Mouse (Mus musculus) MEL (cell line): ENCODE results near the gene Fto. TPM values are rescaled to one million over a fixed set of nuclear protein-coding genes. Genes with fewer than 3 reads are reported as not detected.

Experiments used
- DNase-seq: peaks from one replicate; pipeline ENCODE4 v3.0.0; 2011; ENCODE audit warnings: low read depth, low spot score
- H3K27ac ChIP-seq: 2 replicates; pipeline ENCODE4 v1.5.1; 2012; ENCODE audit warnings: low read depth, mild to moderate bottlenecking, control low read depth, low read length, moderate library complexity; ENCODE audit not compliant: control insufficient read depth
- H3K27me3 ChIP-seq, 2 experiments: fragments of 150-350 bp in 1 of 2; sonication (generic) in 1 of 2; 2 replicates each; pipeline ENCODE4 v1.6.1; 2012; ENCODE audit warnings: low read length in 2 of 2, mild to moderate bottlenecking in 2 of 2, improper control_type of control experiment in 1 of 2, moderate library complexity in 1 of 2; ENCODE audit not compliant: insufficient read depth in 2 of 2, control insufficient read depth in 1 of 2
- H3K36me3 ChIP-seq, 2 experiments: 2 replicates each; pipeline ENCODE4 v1.6.1; 2012 to 2014; ENCODE audit warnings: low read length in 2 of 2, improper control_type of control experiment in 1 of 2, inconsistent platforms in 1 of 2, mild to moderate bottlenecking in 1 of 2; ENCODE audit not compliant: insufficient read depth in 2 of 2, control insufficient read depth in 1 of 2
- H3K4me1 ChIP-seq, 2 experiments: fragments of 150-350 bp in 1 of 2; sonication (generic) in 1 of 2; 2 replicates each; pipeline ENCODE4 v1.6.1; 2012; ENCODE audit warnings: low read length in 2 of 2, improper control_type of control experiment in 1 of 2, mild to moderate bottlenecking in 1 of 2; ENCODE audit not compliant: insufficient read depth in 2 of 2, control insufficient read depth in 1 of 2
- H3K4me3 ChIP-seq, 2 experiments: fragments of 150-350 bp in 1 of 2; sonication (generic) in 1 of 2; 2 replicates each; pipeline ENCODE4 v1.5.1; 2012; ENCODE audit warnings: low read depth in 2 of 2, low read length in 2 of 2, mild to moderate bottlenecking in 2 of 2, moderate library complexity in 2 of 2, control low read depth in 1 of 2, improper control_type of control experiment in 1 of 2; ENCODE audit not compliant: control insufficient read depth in 1 of 2, insufficient read depth in 1 of 2
- H3K79me2 ChIP-seq: 2 replicates; pipeline ENCODE4 v1.6.1; 2012; ENCODE audit warnings: mild to moderate bottlenecking, low read length, moderate library complexity; ENCODE audit not compliant: control insufficient read depth, poor library complexity, insufficient read depth
- H3K9ac ChIP-seq: 2 replicates; pipeline ENCODE4 v1.6.1; 2012; ENCODE audit warnings: low read depth, mild to moderate bottlenecking, control low read depth, low read length, moderate library complexity; ENCODE audit not compliant: control insufficient read depth, poor library complexity, severe bottlenecking
- H3K9me3 ChIP-seq: fragments of 150-350 bp; sonication (generic); replicated peaks from 2 replicates; pipeline ENCODE4 v1.6.1; 2012; ENCODE audit warnings: mild to moderate bottlenecking, low read length, improper control_type of control experiment, moderate library complexity; ENCODE audit not compliant: insufficient read depth
- BHLHE40 ChIP-seq: IDR thresholded peaks from 2 replicates; pipeline ENCODE4 v1.6.1; 2012; ENCODE audit warnings: low read depth, mild to moderate bottlenecking, inconsistent platforms, low read length, improper control_type of control experiment, borderline replicate concordance
- CTCF ChIP-seq, 3 experiments: IDR thresholded peaks in 2 of 3; conservative IDR thresholded peaks in 1 of 3; 2 replicates each; pipeline ENCODE4 v1.5.1; 2011 to 2012; ENCODE audit warnings: low read length in 3 of 3, low read depth in 2 of 3, mild to moderate bottlenecking in 2 of 3, improper control_type of control experiment in 1 of 3, inconsistent platforms in 1 of 3, mixed read lengths in 1 of 3, moderate library complexity in 1 of 3; ENCODE audit not compliant: control insufficient read depth in 1 of 3, insufficient read depth in 1 of 3, poor library complexity in 1 of 3, severe bottlenecking in 1 of 3
- EP300 ChIP-seq, 2 experiments: IDR thresholded peaks; 2 replicates each; pipeline ENCODE4 v1.6.1; 2011; ENCODE audit warnings: improper control_type of control experiment in 2 of 2, low read length in 2 of 2, low read depth in 1 of 2, mild to moderate bottlenecking in 1 of 2
- ETS1 ChIP-seq: IDR thresholded peaks from 2 replicates; pipeline ENCODE4 v1.6.1; 2012; ENCODE audit warnings: low read depth, mild to moderate bottlenecking, inconsistent platforms, low read length, improper control_type of control experiment, moderate library complexity
- GABPA ChIP-seq: IDR thresholded peaks from 2 replicates; pipeline ENCODE4 v1.6.1; 2012; ENCODE audit warnings: low read depth, mild to moderate bottlenecking, inconsistent platforms, low read length, improper control_type of control experiment, moderate library complexity
- HCFC1 ChIP-seq: IDR thresholded peaks from 2 replicates; pipeline ENCODE4 v1.6.1; 2012; ENCODE audit warnings: low read depth, mild to moderate bottlenecking, inconsistent platforms, low read length, improper control_type of control experiment, moderate library complexity
- KAT2A ChIP-seq: conservative IDR thresholded peaks from 2 replicates; pipeline ENCODE4 v1.6.1; 2012; ENCODE audit warnings: low read depth, low read length, improper control_type of control experiment, inconsistent platforms
- MAFK ChIP-seq: IDR thresholded peaks from 2 replicates; pipeline ENCODE4 v1.6.1; 2011; ENCODE audit warnings: low read depth, mild to moderate bottlenecking, low read length, improper control_type of control experiment, borderline replicate concordance
- MAX ChIP-seq: IDR thresholded peaks from 2 replicates; pipeline ENCODE4 v1.6.1; 2011; ENCODE audit warnings: low read length, improper control_type of control experiment
- MAZ ChIP-seq: IDR thresholded peaks from 2 replicates; pipeline ENCODE4 v1.6.1; 2012; ENCODE audit warnings: low read depth, mild to moderate bottlenecking, inconsistent platforms, low read length, improper control_type of control experiment
- MXI1 ChIP-seq: IDR thresholded peaks from 2 replicates; pipeline ENCODE4 v1.6.1; 2011; ENCODE audit warnings: mild to moderate bottlenecking, low read depth, low read length, improper control_type of control experiment
- MYB ChIP-seq: IDR thresholded peaks from 2 replicates; pipeline ENCODE4 v1.6.1; 2011; ENCODE audit warnings: mild to moderate bottlenecking, low read depth, low read length, improper control_type of control experiment
- MYC ChIP-seq: IDR thresholded peaks from 2 replicates; pipeline ENCODE4 v1.6.1; 2011; ENCODE audit warnings: low read depth, mild to moderate bottlenecking, low read length, improper control_type of control experiment, moderate library complexity
- POLR2A ChIP-seq, 2 experiments: IDR thresholded peaks; 2 replicates each; pipeline ENCODE4 v1.6.1; 2011 to 2012; ENCODE audit warnings: low read length in 2 of 2, mild to moderate bottlenecking in 2 of 2, control low read depth in 1 of 2, improper control_type of control experiment in 1 of 2, low read depth in 1 of 2, moderate library complexity in 1 of 2; ENCODE audit not compliant: control insufficient read depth in 1 of 2, insufficient read depth in 1 of 2, poor library complexity in 1 of 2
- RCOR1 ChIP-seq: IDR thresholded peaks from 2 replicates; pipeline ENCODE4 v1.6.1; 2012; ENCODE audit warnings: low read depth, mild to moderate bottlenecking, inconsistent platforms, low read length, improper control_type of control experiment
- SIN3A ChIP-seq: IDR thresholded peaks from 2 replicates; pipeline ENCODE4 v1.6.1; 2012; ENCODE audit warnings: low read length, improper control_type of control experiment, inconsistent platforms
- SMC3 ChIP-seq: IDR thresholded peaks from 2 replicates; pipeline ENCODE4 v1.6.1; 2011; ENCODE audit warnings: low read depth, low read length, improper control_type of control experiment
- TAL1 ChIP-seq: IDR thresholded peaks from 2 replicates; pipeline ENCODE4 v1.6.1; 2012; ENCODE audit warnings: mild to moderate bottlenecking, inconsistent platforms, low read length, moderate library complexity, mixed read lengths
- TBP ChIP-seq: IDR thresholded peaks from 2 replicates; pipeline ENCODE4 v1.8.0; 2011; ENCODE audit warnings: low read depth, low read length, improper control_type of control experiment
- TCF12 ChIP-seq: IDR thresholded peaks from 2 replicates; pipeline ENCODE4 v1.6.1; 2014; ENCODE audit warnings: low read depth, mild to moderate bottlenecking, inconsistent platforms, low read length, improper control_type of control experiment, moderate library complexity
- UBTF ChIP-seq: IDR thresholded peaks from 2 replicates; pipeline ENCODE4 v1.6.1; 2012; ENCODE audit warnings: low read depth, mild to moderate bottlenecking, inconsistent platforms, low read length, improper control_type of control experiment, moderate library complexity, borderline replicate concordance; ENCODE audit not compliant: insufficient read depth
- USF2 ChIP-seq, 2 experiments: IDR thresholded peaks; 2 replicates each; pipeline ENCODE4 v1.6.1; 2011 to 2012; ENCODE audit warnings: improper control_type of control experiment in 2 of 2, low read length in 2 of 2, borderline replicate concordance in 1 of 2, inconsistent platforms in 1 of 2, low read depth in 1 of 2, mild to moderate bottlenecking in 1 of 2; ENCODE audit not compliant: insufficient read depth in 1 of 2
- ZC3H11A ChIP-seq: IDR thresholded peaks from 2 replicates; pipeline ENCODE4 v1.6.1; 2012; ENCODE audit warnings: low read depth, mild to moderate bottlenecking, inconsistent platforms, low read length, improper control_type of control experiment
- ZNF384 ChIP-seq: IDR thresholded peaks from 2 replicates; pipeline ENCODE4 v1.6.1; 2012; ENCODE audit warnings: low read depth, mild to moderate bottlenecking, inconsistent platforms, low read length, improper control_type of control experiment
- polyA plus RNA-seq, 2 experiments: library from polyadenylated mRNA; stranded (reverse) in 1 of 2; unstranded in 1 of 2; fragments of >175 nt in 1 of 2; fragments of >200 nt in 1 of 2; gene quantifications; 2 replicates each; pipeline versions ENCODE4 v1.2.1 to v1.2.4; 2012; ENCODE audit warnings: low replicate concordance in 2 of 2, low read depth in 1 of 2; ENCODE audit not compliant: insufficient read length in 2 of 2, insufficient read depth in 1 of 2, missing spikeins in 1 of 2
- total RNA-seq: library from RNA; depleted of rRNA; stranded (reverse); fragments of 300-350 nt; gene quantifications from 2 replicates; pipeline ENCODE4 v1.2.3, GENCODE M21; 2012

Gene Fto
- total and polyA plus RNA-seq, 3 experiments: 13.5 to 41.1 TPM; not detected in 1

GRCm38 (mm10) chr8:91625686-91626558, 312.6 kb downstream of the Fto start:
- Histone ChIP-seq H3K9me3 (no peaks in the 10 kb centered on the region), H3K4me3 (no peak overlapping the region)
- TF ChIP-seq MYC (no peak), UBTF (no peak), ZNF384 (no peak), GABPA (no peak), BHLHE40 (no peak), POLR2A (IDR thresholded peaks at IDR 0.05; ENCODE audit: control insufficient read depth in 1 of 2, insufficient read depth in 1 of 2, low read depth in 1 of 2, low read length in 2 of 2, poor library complexity in 1 of 2) (no peak), KAT2A (no peak), MAFK (no peak), MYB (no peak), TBP (no peak), ETS1 (no peak), MAX (no peak)
- TF ChIP-seq, all 39 proteins: peak for 0
- no peak overlapping the region for H3K9ac ChIP-seq
- H3K36me3 ChIP-seq: no peaks in the 10 kb centered on the region
- H3K27me3 ChIP-seq: no peaks in the 10 kb centered on the region
- DNase-seq: no peak
- no peaks in the 10 kb centered on the region for H3K79me2 ChIP-seq
- H3K4me1 ChIP-seq: no peaks in the 10 kb centered on the region
- no peak overlapping the region for H3K27ac ChIP-seq

GRCm38 (mm10) chr8:91629594-91629993, 316.3 kb downstream of the Fto start:
- Histone ChIP-seq H3K27me3 (no peaks in the 10 kb centered on the region), H3K79me2 (no peaks in the 10 kb centered on the region), H3K9me3 (no peaks in the 10 kb centered on the region), H3K36me3 (no peaks in the 10 kb centered on the region), H3K4me1 (no peaks in the 10 kb centered on the region), H3K27ac (no peak overlapping the region), H3K4me3 (no peak overlapping the region), H3K9ac (no peak overlapping the region)
- TF ChIP-seq EP300 (IDR thresholded peaks at IDR 0.05; ENCODE audit: low read depth in 1 of 2, low read length in 2 of 2) (no peak), HCFC1 (no peak), MYB (no peak), POLR2A (IDR thresholded peaks at IDR 0.05; ENCODE audit: control insufficient read depth in 1 of 2, insufficient read depth in 1 of 2, low read depth in 1 of 2, low read length in 2 of 2, poor library complexity in 1 of 2) (no peak), TAL1 (no peak), TCF12 (no peak), USF2 (IDR thresholded peaks at IDR 0.05; ENCODE audit: borderline replicate concordance in 1 of 2, insufficient read depth in 1 of 2, low read depth in 1 of 2, low read length in 2 of 2) (no peak), MAZ (no peak), MXI1 (no peak), MYC (no peak), ZC3H11A (no peak), SIN3A (no peak), RCOR1 (no peak), CTCF (IDR thresholded peaks at IDR 0.05 in 2 of 3, conservative IDR thresholded peaks at IDR 0.05 in 1 of 3; ENCODE audit: control insufficient read depth in 1 of 3, insufficient read depth in 1 of 3, low read depth in 2 of 3, low read length in 3 of 3, poor library complexity in 1 of 3, severe bottlenecking in 1 of 3) (no peak), UBTF (no peak), SMC3 (no peak)
- no peak for DNase-seq
